ENCODE assay signal across 10 mouse cellular contexts in the genomic region with DNA sequence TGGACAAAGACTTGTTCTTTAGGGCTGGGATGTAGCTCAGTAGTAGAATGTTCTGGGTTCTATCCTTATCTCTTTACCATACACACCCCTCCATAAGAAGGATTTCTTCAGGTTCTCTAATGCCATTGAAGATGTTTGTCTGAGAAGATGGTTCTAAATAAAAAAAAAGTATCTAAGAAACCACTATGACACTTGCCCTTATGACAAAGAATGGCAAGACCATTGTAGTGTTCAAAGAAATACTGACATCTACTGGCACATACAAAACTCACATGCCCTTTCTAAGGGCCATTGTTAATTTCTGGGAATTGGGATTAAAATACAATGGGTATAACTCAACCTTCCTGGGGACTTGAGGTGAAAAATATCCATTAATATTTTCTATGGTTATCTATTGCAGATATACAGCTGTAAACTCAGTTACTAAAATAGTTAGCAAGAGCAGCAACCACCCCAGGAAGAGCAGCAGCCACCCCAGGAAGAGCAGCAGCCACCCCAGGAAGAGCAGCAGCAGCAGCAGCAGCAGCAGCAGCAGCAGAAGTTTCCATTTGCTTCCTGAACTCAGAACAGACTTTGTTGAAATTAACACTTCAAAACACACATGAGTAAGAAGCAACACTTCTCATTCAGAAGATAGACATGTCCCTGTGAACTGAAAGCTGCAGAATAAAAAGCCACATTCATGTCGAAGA. TPM values are rescaled to one million over a fixed set of nuclear protein-coding genes. Genes with fewer than 3 reads are reported as not detected.
DNase-seq lines count a peak whose midpoint lies in the region; ATAC-seq and TF ChIP-seq lines count a peak whose summit lies in the region.
"Had no signal": no experiment of that assay in that cellular context is flagged by ENCODE, and none has a peak within 500 bp of the region (broad histone marks: within the 10 kb centered on the region; RNA-seq: fewer than 3 reads in every experiment).

No protein-coding gene starts in this region.

- no peaks in the 10 kb centered on the region for H3K27me3 ChIP-seq in lung, embryonic 14.5 days (ENCODE audit: insufficient read depth, low read length)

- no peaks in the 10 kb centered on the region for H3K4me1 ChIP-seq in lung, embryonic 14.5 days (ENCODE audit: insufficient read depth)

- no peak overlapping the region for H3K4me3 ChIP-seq in lung, embryonic 14.5 days (ENCODE audit: low read depth, low read length)

- WGBS in lung, embryonic 14.5 days: 77% methylated on average over 1 of the region's 1 CpGs

- no peak for DNase-seq in frontal cortex, postnatal 25 days (ENCODE audit: low spot score in 2 of 2)
- DNase-seq in lung, embryonic 14.5 days: peak; percentile 67
- DNase-seq in lung, postnatal 14 days: no peak
- DNase-seq in R1 (ENCODE audit: low read depth, low spot score): peak; percentile 13
- no peak for DNase-seq in right cerebral cortex, adult 2 months (ENCODE audit: low spot score in 2 of 2)
- no peak for DNase-seq in cerebellum, postnatal 25 days
- DNase-seq: thymus, postnatal 14 days had no signal

- H3K27ac ChIP-seq in lung, embryonic 14.5 days (ENCODE audit: low read depth): no peak overlapping the region
- H3K27ac ChIP-seq: macrophage had no signal

- TF ChIP-seq CTCF in lung, embryonic 14.5 days (IDR thresholded peaks at IDR 0.05; ENCODE audit: low read depth): peak; percentile 57

- no peaks in the 10 kb centered on the region for H3K36me3 ChIP-seq in lung, embryonic 14.5 days (ENCODE audit: insufficient read depth)

- no peak overlapping the region for H3K9ac ChIP-seq in lung, embryonic 14.5 days

- no peaks in the 10 kb centered on the region for H3K9me3 ChIP-seq in lung, embryonic 14.5 days (ENCODE audit: low read depth, low read length)

- peak; percentile 74 for ATAC-seq in frontal cortex, adult (ENCODE audit: low TSS enrichment)
- no peak for ATAC-seq in lung, embryonic 14.5 days (ENCODE audit: insufficient read depth)
- peak; percentile 59; the same call in 1 of the 2 replicates for ATAC-seq in monocyte, adult 5-6 weeks (replicated peaks; ENCODE audit: insufficient number of reproducible peaks, low FRiP score, low TSS enrichment, poor library complexity, severe bottlenecking)

- no peak overlapping the region for H3K4me2 ChIP-seq in lung, embryonic 14.5 days

RNA-seq across cellular contexts. Expression of gene Vim, which starts 23.4 kb away (rescaled TPM):
- 843 and 848 TPM in 2 replicates for polyA plus RNA-seq in lung, embryonic 14.5 days (2014; fragmentation: Nextera tagmentation; extraction: Ambion mirVana)
- 1,067 to 1,239 TPM (median 1,097 TPM) in 3 replicates for total RNA-seq in monocyte, adult 5-6 weeks (2017)

RNA-seq across cellular contexts. Expression of gene Trdmt1, which starts 52.6 kb away (rescaled TPM):
- 18.1 TPM in 2 replicates for polyA plus RNA-seq in lung, embryonic 14.5 days (2014; fragmentation: Nextera tagmentation; extraction: Ambion mirVana)
- total RNA-seq in monocyte, adult 5-6 weeks (2017): 5.6 to 15.4 TPM (median 15.0 TPM) in 3 replicates

Comparison
In these comparisons a context has a peak if more than half of its experiments do, and no peak if none do; other contexts are left out.
1. DNase-seq: peak in lung, embryonic 14.5 days (single experiment) and R1 (single experiment); none in frontal cortex, postnatal 25 days (0 of 2), lung, postnatal 14 days (single experiment), right cerebral cortex, adult 2 months (0 of 2) and cerebellum, postnatal 25 days (0 of 2).